Mouse (Mus musculus) erythroblast, embryonic 14.5 days (primary cell): Measurements from ENCODE around the gene Gbp9.

Experiments
- GATA1 ChIP-seq: IDR thresholded peaks from 2 replicates; pipeline ENCODE4 v1.6.1; 2012; ENCODE audit warnings: low read length, inconsistent platforms, mixed read lengths
- TAL1 ChIP-seq: IDR thresholded peaks from 3 replicates; pipeline ENCODE4 v1.6.1; 2012; ENCODE audit warnings: low read length, inconsistent platforms, mixed read lengths

DNA sequence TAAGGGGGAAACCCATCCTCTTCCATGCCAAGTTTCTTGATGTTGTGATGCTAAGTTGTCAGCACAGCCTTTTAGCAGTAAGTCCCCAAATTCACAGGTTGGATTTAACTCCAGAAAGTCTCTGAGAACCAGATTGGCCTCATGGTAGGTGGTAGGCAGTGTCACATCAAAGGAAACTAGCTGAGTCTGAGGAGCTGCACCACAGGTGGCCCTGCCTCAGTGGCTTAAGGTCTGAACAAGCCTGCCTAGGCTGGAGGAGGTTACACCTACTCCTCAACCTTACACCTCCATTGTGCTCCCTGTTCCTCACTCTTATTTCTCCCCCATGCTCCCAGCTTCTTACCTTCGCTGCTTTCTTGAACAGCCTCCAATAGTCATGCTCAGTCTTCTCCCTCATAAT is 76.0 kb downstream of the Gbp9 start:
- TF ChIP-seq TAL1 (no peak), GATA1 (no peak)
